Mouse (Mus musculus) embryonic fibroblast, embryonic 13.5 days (primary cell): Measurements from ENCODE around the gene Uqcrc1.

Experiments used
- CTCF ChIP-seq: IDR thresholded peaks from 2 replicates; pipeline ENCODE4 v1.5.1; 2011; ENCODE audit warnings: mild to moderate bottlenecking, control low read depth, low read length, moderate library complexity, borderline replicate concordance; ENCODE audit not compliant: insufficient read depth
- POLR2A ChIP-seq: IDR thresholded peaks from 2 replicates; pipeline ENCODE4 v1.6.1; 2011; ENCODE audit warnings: low read depth, mild to moderate bottlenecking, control low read depth, low read length, moderate library complexity

DNA sequence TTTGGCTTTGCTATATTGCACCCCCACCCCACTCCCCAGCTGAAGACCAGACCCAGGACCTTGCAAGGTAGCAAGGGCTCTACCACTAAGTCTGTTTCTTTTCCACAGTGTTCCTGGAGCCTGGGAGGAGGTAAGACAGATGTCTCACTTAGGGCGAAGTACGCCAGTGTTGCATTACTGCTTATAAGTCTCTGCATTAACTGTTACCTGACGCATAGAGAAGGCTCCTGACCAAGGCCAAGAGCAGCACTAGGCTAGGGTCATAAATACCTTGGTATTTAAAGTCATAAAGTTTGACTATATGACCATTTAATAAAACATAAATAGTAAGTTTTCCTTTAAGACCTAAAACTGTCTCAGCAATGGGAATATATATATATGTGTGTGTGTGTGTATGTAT is 8.0 kb upstream of the Uqcrc1 start:
- TF ChIP-seq CTCF (no peak), POLR2A (no peak)
